In the genomic region with DNA sequence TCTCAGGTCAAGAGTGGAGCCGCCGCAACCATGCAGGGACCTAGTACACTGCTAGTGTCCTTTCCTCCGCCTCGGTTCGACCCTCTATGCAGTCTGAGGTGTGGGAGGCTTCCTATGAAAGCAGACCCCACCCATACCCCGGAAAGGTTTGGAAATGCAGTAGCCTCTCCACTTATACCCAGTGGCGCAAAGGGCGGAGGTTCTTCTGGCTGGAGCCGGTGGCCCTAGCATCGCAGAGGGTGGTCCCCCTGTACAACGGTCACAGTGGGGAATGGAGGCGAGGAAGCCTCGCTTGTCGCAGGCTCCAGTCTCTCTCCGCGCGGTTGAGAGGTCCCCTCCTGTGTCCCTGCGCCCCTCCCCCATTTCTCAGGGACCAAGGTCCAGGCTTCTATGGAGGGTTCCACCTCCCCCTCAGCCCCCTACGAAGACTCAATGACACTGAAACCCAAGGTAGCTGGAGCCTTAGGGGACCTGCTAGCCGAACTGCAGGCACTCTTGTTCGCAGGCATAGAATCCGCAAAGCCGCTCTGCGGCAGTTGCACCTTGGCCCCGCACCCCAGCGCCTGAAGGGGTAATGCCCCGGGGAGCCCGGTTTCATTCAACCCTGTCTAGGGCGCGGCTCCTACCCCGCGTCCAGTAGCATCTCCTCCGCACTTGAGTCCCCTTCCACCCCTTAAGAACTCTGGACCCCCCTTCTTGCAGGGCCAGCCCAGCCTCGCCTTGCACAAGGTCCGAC, we compare ENCODE assay signal across 9 mouse cellular contexts. TPM values are rescaled to one million over a fixed set of nuclear protein-coding genes. Genes with fewer than 3 reads are reported as not detected.
DNase-seq lines count a peak whose midpoint lies in the region; ATAC-seq and TF ChIP-seq lines count a peak whose summit lies in the region.
"Had no signal": no experiment of that assay in that cellular context is flagged by ENCODE, and none has a peak within 500 bp of the region (broad histone marks: within the 10 kb centered on the region; RNA-seq: fewer than 3 reads in every experiment).

No protein-coding gene starts in this region.

- peaks cover 53% of the 10 kb centered on the region for H3K27me3 ChIP-seq in heart, embryonic 11.5 days (ENCODE audit: control insufficient read depth, insufficient read depth, low read length)
- peaks cover 27% of the 10 kb centered on the region for H3K27me3 ChIP-seq in embryonic facial prominence, embryonic 11.5 days (ENCODE audit: control insufficient read depth, insufficient read depth, low read length)

- peak overlapping the region; percentile 12; the same call in 1 of the 2 replicates for H3K4me3 ChIP-seq in heart, embryonic 11.5 days (ENCODE audit: low read depth, low read length)
- H3K4me3 ChIP-seq in embryonic facial prominence, embryonic 11.5 days (ENCODE audit: low read depth, low read length): peak overlapping the region; percentile 34
- H3K4me3 ChIP-seq in olfactory bulb, adult 2 months (ENCODE audit: insufficient read depth, low read depth, low read length): peak overlapping the region; percentile 74

- H3K9ac ChIP-seq in heart, embryonic 11.5 days (ENCODE audit: low read depth, low read length): no peak overlapping the region
- H3K9ac ChIP-seq in embryonic facial prominence, embryonic 11.5 days (replicated peaks; ENCODE audit: low read length): peak overlapping the region; percentile 27

- no peak overlapping the region for H3K27ac ChIP-seq in heart, embryonic 11.5 days (ENCODE audit: low read depth, low read length)
- no peak overlapping the region for H3K27ac ChIP-seq in embryonic facial prominence, embryonic 11.5 days (replicated peaks; ENCODE audit: low read depth, low read length)
- H3K27ac ChIP-seq in olfactory bulb, adult 2 months (ENCODE audit: insufficient read depth, low read depth, low read length): peak overlapping the region; percentile 95

- ATAC-seq in heart, embryonic 11.5 days (replicated peaks; ENCODE audit: insufficient number of reproducible peaks, low FRiP score, low TSS enrichment): 0 out of 2 replicates have a peak, but pooled peaks have one; percentile 18
- peak; percentile 34; the same call in 1 of the 2 replicates for ATAC-seq in embryonic facial prominence, embryonic 11.5 days (replicated peaks; ENCODE audit: insufficient number of reproducible peaks, low FRiP score, low TSS enrichment, low read depth)

- no peak for DNase-seq in heart, postnatal 14 days
- DNase-seq in ES-CJ7 (ENCODE audit: low read depth, low spot score): peak; percentile 80
- peak; percentile 4 for DNase-seq in embryonic facial prominence, embryonic 11.5 days (ENCODE audit: low spot score)
- DNase-seq in left cerebral cortex, postnatal 14 days (ENCODE audit: low spot score in 2 of 2): peak; percentile 27 to 33
- no peak for DNase-seq in spleen, postnatal 4 days (ENCODE audit: low spot score in 2 of 2)
- no peak for DNase-seq in spleen, postnatal 10 days (ENCODE audit: low spot score in 2 of 2)

- peak overlapping the region; percentile 48 for H3K4me2 ChIP-seq in heart, embryonic 11.5 days
- H3K4me2 ChIP-seq in embryonic facial prominence, embryonic 11.5 days (ENCODE audit: low read depth, low read length): peak overlapping the region; percentile 44

- H3K36me3 ChIP-seq in heart, embryonic 11.5 days (ENCODE audit: control insufficient read depth, insufficient read depth, low read length): no peaks in the 10 kb centered on the region
- H3K36me3 ChIP-seq in embryonic facial prominence, embryonic 11.5 days (replicated peaks; ENCODE audit: control insufficient read depth, insufficient read depth, low read depth, low read length): no peaks in the 10 kb centered on the region

- no peak for TF ChIP-seq CTCF in olfactory bulb, adult 2 months (IDR thresholded peaks at IDR 0.05; ENCODE audit: insufficient read depth, low read depth, low read length)

- 2% methylated on average over 35 of the region's 35 CpGs for WGBS in heart, embryonic 11.5 days (ENCODE audit: insufficient replicate concordance)
- 3% methylated on average over 35 of the region's 35 CpGs for WGBS in embryonic facial prominence, embryonic 11.5 days
- 2% methylated on average over 35 of the region's 35 CpGs for WGBS in olfactory bulb, adult 2 months

- no peak for TF ChIP-seq POLR2A in olfactory bulb, adult 2 months (IDR thresholded peaks at IDR 0.05; ENCODE audit: insufficient read depth, low read depth, low read length)

- no peaks in the 10 kb centered on the region for H3K9me3 ChIP-seq in heart, embryonic 11.5 days (replicated peaks; ENCODE audit: control insufficient read depth, low read length)
- no peaks in the 10 kb centered on the region for H3K9me3 ChIP-seq in embryonic facial prominence, embryonic 11.5 days (replicated peaks; ENCODE audit: control insufficient read depth, low read length)

- intact Hi-C loops in heart, postnatal 14 days (cut with DNase I): no loop called here
- intact Hi-C loops in left cerebral cortex, postnatal 14 days (cut with DNase I): no loop called here

- peaks cover 4% of the 10 kb centered on the region; the same call in 1 of the 2 replicates for H3K4me1 ChIP-seq in heart, embryonic 11.5 days (ENCODE audit: control insufficient read depth, insufficient read depth, low read length)
- no peaks in the 10 kb centered on the region; the same call in 1 of the 2 replicates for H3K4me1 ChIP-seq in embryonic facial prominence, embryonic 11.5 days (ENCODE audit: control insufficient read depth, insufficient read depth, low read length)
- peaks cover 5% of the 10 kb centered on the region; the same call in 1 of the 2 replicates for H3K4me1 ChIP-seq in olfactory bulb, adult 2 months (ENCODE audit: control insufficient read depth, insufficient read depth, low read length)

RNA-seq across cellular contexts. Expression of a gene that starts 0.8 kb away (rescaled TPM):
- 0.52 and 0.83 TPM in 2 replicates for polyA plus RNA-seq in heart, embryonic 11.5 days (2014; fragmentation: Nextera tagmentation; extraction: Ambion mirVana)
- under 1 TPM in 1 of 2 experiments, not detected in 1; 0.24 TPM for total RNA-seq in heart, postnatal 14 days (2021)
- polyA plus RNA-seq in embryonic facial prominence, embryonic 11.5 days (2014; fragmentation: Nextera tagmentation; extraction: Ambion mirVana): 79.6 and 98.0 TPM in 2 replicates
- 100 to 1,000 TPM; 839 to 875 TPM for total RNA-seq in left cerebral cortex, postnatal 14 days (2021)
- not detected in 2 replicates for polyA plus RNA-seq in olfactory bulb, adult 2 months (2012; ENCODE audit: insufficient read depth, insufficient read length, low replicate concordance, missing spikeins)
- total RNA-seq: CH12.LX had no signal

RNA-seq across cellular contexts. Expression of a gene that starts 6.0 kb away (rescaled TPM):
- 33.3 and 34.8 TPM in 2 replicates for polyA plus RNA-seq in heart, embryonic 11.5 days (2014; fragmentation: Nextera tagmentation; extraction: Ambion mirVana)
- total RNA-seq in heart, postnatal 14 days (2021): 10 to 100 TPM; 15.8 to 18.5 TPM
- polyA plus RNA-seq in embryonic facial prominence, embryonic 11.5 days (2014; fragmentation: Nextera tagmentation; extraction: Ambion mirVana): 52.5 and 55.9 TPM in 2 replicates
- 10 to 100 TPM; 23.3 to 24.8 TPM for total RNA-seq in left cerebral cortex, postnatal 14 days (2021)
- not detected in 2 replicates for polyA plus RNA-seq in olfactory bulb, adult 2 months (2012; ENCODE audit: insufficient read depth, insufficient read length, low replicate concordance, missing spikeins)

RNA-seq across cellular contexts. Expression of a gene that starts 25.7 kb away (rescaled TPM):
- polyA plus RNA-seq in heart, embryonic 11.5 days (2014; fragmentation: Nextera tagmentation; extraction: Ambion mirVana): 9.1 TPM in 2 replicates
- total RNA-seq in heart, postnatal 14 days (2021): 10 to 100 TPM; 11.5 to 13.3 TPM
- polyA plus RNA-seq in embryonic facial prominence, embryonic 11.5 days (2014; fragmentation: Nextera tagmentation; extraction: Ambion mirVana): 18.0 and 18.3 TPM in 2 replicates
- 10 to 100 TPM; 18.3 to 20.0 TPM for total RNA-seq in left cerebral cortex, postnatal 14 days (2021)
- polyA plus RNA-seq in olfactory bulb, adult 2 months (2012; ENCODE audit: insufficient read depth, insufficient read length, low replicate concordance, missing spikeins): not detected in 2 replicates

RNA-seq across cellular contexts. Expression of a gene that starts 51.2 kb away (rescaled TPM):
- 21.7 and 27.3 TPM in 2 replicates for polyA plus RNA-seq in heart, embryonic 11.5 days (2014; fragmentation: Nextera tagmentation; extraction: Ambion mirVana)
- total RNA-seq in heart, postnatal 14 days (2021): 10 to 100 TPM; 21.0 to 21.4 TPM
- 29.1 and 37.0 TPM in 2 replicates for polyA plus RNA-seq in embryonic facial prominence, embryonic 11.5 days (2014; fragmentation: Nextera tagmentation; extraction: Ambion mirVana)
- total RNA-seq in left cerebral cortex, postnatal 14 days (2021): 10 to 100 TPM; 62.1 to 63.3 TPM
- 445 TPM in 1 of 2 replicates, not detected in the other for polyA plus RNA-seq in olfactory bulb, adult 2 months (2012; ENCODE audit: insufficient read depth, insufficient read length, low replicate concordance, missing spikeins)

RNA-seq across cellular contexts. Expression of a gene that starts 51.7 kb away (rescaled TPM):
- 36.3 and 47.5 TPM in 2 replicates for polyA plus RNA-seq in heart, embryonic 11.5 days (2014; fragmentation: Nextera tagmentation; extraction: Ambion mirVana)
- 10 to 100 TPM; 43.9 to 44.0 TPM for total RNA-seq in heart, postnatal 14 days (2021)
- polyA plus RNA-seq in embryonic facial prominence, embryonic 11.5 days (2014; fragmentation: Nextera tagmentation; extraction: Ambion mirVana): 49.7 and 50.8 TPM in 2 replicates
- 10 to 100 TPM; 36.4 to 42.5 TPM for total RNA-seq in left cerebral cortex, postnatal 14 days (2021)
- polyA plus RNA-seq in olfactory bulb, adult 2 months (2012; ENCODE audit: insufficient read depth, insufficient read length, low replicate concordance, missing spikeins): not detected in 2 replicates

Comparison
In these comparisons a context has a peak if more than half of its experiments do, and no peak if none do; other contexts are left out.
1. H3K4me3 ChIP-seq: peak in every context shown above with its lines; median percentile 74 in olfactory bulb, adult 2 months; 34 in embryonic facial prominence, embryonic 11.5 days; 12 in heart, embryonic 11.5 days.
2. DNase-seq: peak in ES-CJ7 (single experiment), embryonic facial prominence, embryonic 11.5 days (single experiment) and left cerebral cortex, postnatal 14 days (2 of 2); none in heart, postnatal 14 days (0 of 2), spleen, postnatal 4 days (0 of 2) and spleen, postnatal 10 days (0 of 2).